Mouse (Mus musculus) lung, adult 2 months (tissue): Measurements from ENCODE around the gene Gm40193.

ENCODE experiments used
- CTCF ChIP-seq: fragments of 200-500 bp; IDR thresholded peaks from 2 replicates; pipeline ENCODE4 v1.5.1; 2011; ENCODE audit warnings: mild to moderate bottlenecking, low read length, control low read depth; ENCODE audit not compliant: insufficient read depth
- POLR2A ChIP-seq: fragments of 200-500 bp; IDR thresholded peaks from 2 replicates; pipeline ENCODE4 v1.6.1; 2011; ENCODE audit warnings: low read depth, mild to moderate bottlenecking, control low read depth, low read length, borderline replicate concordance; ENCODE audit errors: extremely low read depth

GRCm38 (mm10) chr11:70557545-70557944 is 24.8 kb upstream of the Gm40193 start:
- TF ChIP-seq CTCF (no peak), POLR2A (no peak)
